Mouse (Mus musculus): ENCODE data around the gene Syne4. TPM values are rescaled to one million over a fixed set of nuclear protein-coding genes. Genes with fewer than 3 reads are reported as not detected.
A peak's percentile ranks its signal among the peaks of the same experiment; 100 is the strongest.

Gene Syne4
- total RNA-seq, 2 experiments from 2014 or later = 6.9 to 8.2 TPM

DNA sequence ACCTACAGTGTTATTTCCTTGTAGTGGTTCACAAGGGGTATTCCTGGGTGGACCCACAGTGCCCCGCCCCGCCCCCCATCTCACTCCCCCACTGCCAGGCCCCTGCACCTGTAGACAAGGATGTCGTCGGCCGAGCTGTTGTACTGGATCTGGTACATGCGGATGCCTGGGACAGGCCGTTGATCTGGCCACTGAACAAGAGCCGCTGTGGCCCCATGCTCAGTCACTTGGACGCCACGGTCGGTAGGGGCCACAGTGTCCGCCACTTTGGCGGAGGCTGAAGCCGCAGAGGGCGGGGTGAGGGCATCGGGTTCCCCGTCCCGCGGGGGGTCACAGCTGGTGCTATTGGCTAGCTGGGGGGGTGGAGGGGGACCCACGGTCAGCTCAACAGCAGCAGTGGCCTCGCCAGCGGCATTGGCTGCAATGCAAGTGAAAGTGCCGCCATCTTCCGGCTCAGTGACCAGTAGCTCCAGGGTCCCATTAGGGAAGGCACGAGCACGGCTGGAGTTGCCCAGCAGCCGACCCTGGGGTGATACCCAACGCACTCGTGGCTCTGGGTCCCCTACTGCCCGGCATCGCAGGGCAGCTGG lies 44.8 kb downstream of the Syne4 start:
- intact Hi-C loops (cut with DNase I) = no loop called here
- no peak for DNase-seq (ENCODE audit: low spot score in 2 of 2)

DNA sequence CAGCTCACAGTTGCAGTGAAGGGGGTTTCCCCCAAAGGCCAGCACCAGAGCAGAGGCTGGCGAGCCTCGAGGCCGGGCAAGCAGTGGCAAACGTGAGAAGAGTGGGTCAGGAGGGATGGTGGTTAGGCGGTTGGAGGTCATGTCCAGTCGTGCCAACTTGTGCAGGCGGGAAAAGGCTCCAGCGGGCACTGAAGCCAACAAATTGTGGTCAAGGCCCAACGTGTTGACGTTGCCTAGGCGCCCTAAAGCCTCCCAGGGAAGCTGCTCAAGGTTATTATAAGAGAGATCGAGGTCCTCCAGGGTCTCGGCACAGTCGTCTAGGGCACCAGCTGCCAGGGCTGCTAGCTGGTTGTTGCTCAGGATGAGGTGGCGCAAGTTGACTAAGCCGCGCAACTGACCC lies 45.4 kb downstream of the Syne4 start:
- no peak for DNase-seq (ENCODE audit: low spot score in 2 of 2)
- intact Hi-C loops (cut with DNase I) = no loop called here

DNA sequence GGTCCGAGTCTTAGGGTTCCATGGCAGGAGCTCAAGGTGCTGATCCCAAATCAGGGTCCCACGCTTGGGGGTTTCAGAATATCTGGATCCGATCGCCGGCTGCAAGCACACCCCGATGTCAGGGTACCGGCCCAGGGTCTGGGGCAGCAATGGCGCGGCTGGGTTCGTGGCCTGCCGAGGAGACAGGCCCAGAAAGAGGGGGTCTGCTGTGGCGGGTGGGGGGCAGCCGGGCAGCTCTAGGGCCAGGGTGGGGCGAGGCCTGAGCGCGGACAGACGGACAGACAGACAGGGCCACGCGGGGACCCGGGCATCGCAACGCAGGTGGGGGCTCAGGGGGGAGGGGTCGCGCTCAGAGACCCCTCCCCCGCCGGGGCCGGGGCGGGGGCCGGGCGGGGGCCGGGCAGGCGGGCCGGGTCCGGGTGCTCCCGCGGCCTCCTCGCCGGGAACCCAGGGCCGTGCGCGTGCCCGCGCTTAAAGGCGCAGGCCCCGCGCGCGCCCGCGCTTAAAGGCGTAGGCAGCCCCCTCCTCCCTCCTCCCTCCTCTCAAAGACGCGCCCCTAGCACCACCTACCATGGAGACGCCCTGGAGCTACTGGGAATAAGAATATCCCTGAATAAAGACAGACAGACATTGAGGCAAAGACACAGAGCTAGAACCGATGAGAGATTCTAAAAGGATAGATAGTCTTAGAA lies 48.2 kb downstream of the Syne4 start, which contains the start of gene Lrfn3:
Gene Lrfn3, minus strand, starts transcription at position 121 of the 692 bp plus-strand sequence.
- DNase-seq (ENCODE audit: low spot score in 2 of 2) = peak; percentile 77
- intact Hi-C loops (cut with DNase I) = no loop called here

DNA sequence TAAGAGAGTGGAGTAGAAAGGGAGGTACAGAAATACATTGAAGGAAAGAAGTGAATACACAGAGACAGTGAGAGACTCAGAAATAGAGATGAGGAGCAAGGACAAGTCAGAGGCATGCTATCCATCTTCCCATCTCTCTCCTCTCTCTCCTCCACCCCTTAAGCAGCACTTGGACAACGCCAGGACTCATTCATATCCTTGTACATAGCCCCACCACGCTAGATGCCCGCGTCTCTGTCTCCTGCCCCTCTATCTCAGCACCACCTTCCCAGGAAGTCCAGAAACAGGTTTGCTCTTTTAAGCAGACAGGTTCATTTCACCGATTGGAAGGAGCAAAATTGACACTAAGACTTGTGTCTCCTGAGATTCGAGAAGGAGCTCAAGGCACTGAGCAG lies 48.7 kb downstream of the Syne4 start:
- intact Hi-C loops (cut with DNase I) = no loop called here
- no peak for DNase-seq (ENCODE audit: low spot score in 2 of 2)

DNA sequence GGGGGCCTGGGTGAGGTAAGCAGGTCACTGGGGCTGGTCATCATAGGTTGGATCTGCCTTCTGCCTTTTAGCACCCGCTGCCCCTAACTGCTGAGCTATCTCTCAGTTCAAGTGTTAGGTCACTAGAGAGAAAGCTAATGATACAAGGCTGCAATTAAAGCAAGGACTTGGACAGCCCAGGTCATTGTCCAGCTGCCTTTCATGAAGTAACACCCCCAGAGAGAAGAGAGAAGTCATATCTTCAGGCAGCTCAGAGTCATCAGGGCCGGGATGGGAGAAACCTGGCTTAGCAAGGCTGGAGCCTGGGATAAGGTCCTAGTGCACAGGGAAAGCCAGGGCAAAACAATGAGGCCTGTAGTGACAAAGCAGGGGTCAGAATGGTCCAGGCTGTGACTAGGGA lies 52.9 kb downstream of the Syne4 start:
- intact Hi-C loops (cut with DNase I) = no loop called here
- DNase-seq (ENCODE audit: low spot score in 2 of 2) = no peak

Other genes with a start within 250 kb of the Syne4 start
- gene Zfp82, start 241.9 kb upstream of the Syne4 start, total RNA-seq (2021) = 1 to 10 TPM; 2.7 to 4.3 TPM
- under 1 TPM in 1 of 2 experiments, not detected in 1; 0.59 TPM for gene Gm26920, start 224.4 kb upstream of the Syne4 start, total RNA-seq (2021)
- gene Zfp566, start 224.3 kb upstream of the Syne4 start, total RNA-seq (2021) = 1 to 10 TPM; 5.6 to 6.5 TPM
- gene Zfp260, start 220.0 kb upstream of the Syne4 start, total RNA-seq (2021) = 10 to 100 TPM; 54.8 to 67.7 TPM
- gene Zfp382, start 192.9 kb upstream of the Syne4 start, total RNA-seq (2021) = 10 to 100 TPM; 29.8 to 35.3 TPM
- gene Zfp146, start 145.1 kb upstream of the Syne4 start, total RNA-seq (2021) = 10 to 100 TPM; 45.7 to 47.1 TPM
- 1 to 10 TPM; 3.4 to 4.9 TPM for gene Cox7a1, start 130.7 kb upstream of the Syne4 start, total RNA-seq (2021)
- 100 to 1,000 TPM; 194 to 196 TPM for gene Capns1, start 116.0 kb upstream of the Syne4 start, total RNA-seq (2021)
- gene Polr2i, start 82.9 kb upstream of the Syne4 start, total RNA-seq (2021) = 10 to 100 TPM; 55.8 to 59.8 TPM
- 100 to 1,000 TPM; 149 to 153 TPM for gene Tbcb, start 82.5 kb upstream of the Syne4 start, total RNA-seq (2021)
- not detected for gene Ovol3, start 79.1 kb upstream of the Syne4 start, total RNA-seq (2021)
- under 1 TPM in 1 of 2 experiments, not detected in 1; 0.26 TPM for gene Thap8, start 34.7 kb upstream of the Syne4 start, total RNA-seq (2021)
- gene Wdr62, start 34.4 kb upstream of the Syne4 start, total RNA-seq (2021) = 1 to 10 TPM; 1.2 to 2.0 TPM
- gene Clip3, start 23.1 kb upstream of the Syne4 start, total RNA-seq (2021) = 100 to 1,000 TPM; 499 to 503 TPM
- 10 to 100 TPM; 53.4 to 55.3 TPM for gene Alkbh6, start 6.1 kb upstream of the Syne4 start, total RNA-seq (2021)
- gene E130208F15Rik, start 6.9 kb downstream of the Syne4 start, total RNA-seq (2021) = under 1 TPM; 0.40 to 0.44 TPM
- gene Sdhaf1, start 9.1 kb downstream of the Syne4 start, total RNA-seq (2021) = 10 to 100 TPM in 1 of 2 experiments, 1 to 10 TPM in 1; 7.3 to 10.2 TPM
- 10 to 100 TPM; 39.1 to 42.5 TPM for gene Lrfn3, start 48.0 kb downstream of the Syne4 start, total RNA-seq (2021)
- gene Tyrobp, start 99.0 kb downstream of the Syne4 start, total RNA-seq (2021) = 10 to 100 TPM; 24.9 to 26.1 TPM
- 1 to 10 TPM in 1 of 2 experiments, not detected in 1; 2.6 TPM for gene Hcst, start 105.0 kb downstream of the Syne4 start, total RNA-seq (2021)
- 1 to 10 TPM; 2.8 to 4.2 TPM for gene Nfkbid, start 106.9 kb downstream of the Syne4 start, total RNA-seq (2021)
- 1,000 to 10,000 TPM; 1,098 to 1,148 TPM for gene Aplp1, start 130.7 kb downstream of the Syne4 start, total RNA-seq (2021)
- gene Kirrel2, start 142.9 kb downstream of the Syne4 start, total RNA-seq (2021) = 1 to 10 TPM; 6.1 to 8.0 TPM
- gene Nphs1, start 143.5 kb downstream of the Syne4 start, total RNA-seq (2021) = under 1 TPM; 0.35 to 0.53 TPM
- gene Prodh2, start 178.8 kb downstream of the Syne4 start, total RNA-seq (2021) = not detected
- gene Arhgap33, start 220.3 kb downstream of the Syne4 start, total RNA-seq (2021) = 100 to 1,000 TPM; 233 to 246 TPM
- gene Hspb6, start 237.4 kb downstream of the Syne4 start, total RNA-seq (2021) = 10 to 100 TPM in 1 of 2 experiments, 1 to 10 TPM in 1; 5.3 to 10.8 TPM
- 1 to 10 TPM; 2.7 to 3.8 TPM for gene Proser3, start 237.5 kb downstream of the Syne4 start, total RNA-seq (2021)
- gene Lin37, start 245.0 kb downstream of the Syne4 start, total RNA-seq (2021) = 10 to 100 TPM; 37.5 to 39.0 TPM
- gene U2af1l4, start 248.5 kb downstream of the Syne4 start, total RNA-seq (2021) = 10 to 100 TPM; 60.2 to 61.4 TPM
- gene Gm49396, start 248.5 kb downstream of the Syne4 start, total RNA-seq (2021) = 1 to 10 TPM; 3.8 to 4.6 TPM
- gene Psenen, start 248.8 kb downstream of the Syne4 start, total RNA-seq (2021) = 10 to 100 TPM; 81.0 to 81.3 TPM

Data from left cerebral cortex, postnatal 14 days (tissue).